Mouse (Mus musculus): ENCODE data around the gene Mef2c.

DNA sequence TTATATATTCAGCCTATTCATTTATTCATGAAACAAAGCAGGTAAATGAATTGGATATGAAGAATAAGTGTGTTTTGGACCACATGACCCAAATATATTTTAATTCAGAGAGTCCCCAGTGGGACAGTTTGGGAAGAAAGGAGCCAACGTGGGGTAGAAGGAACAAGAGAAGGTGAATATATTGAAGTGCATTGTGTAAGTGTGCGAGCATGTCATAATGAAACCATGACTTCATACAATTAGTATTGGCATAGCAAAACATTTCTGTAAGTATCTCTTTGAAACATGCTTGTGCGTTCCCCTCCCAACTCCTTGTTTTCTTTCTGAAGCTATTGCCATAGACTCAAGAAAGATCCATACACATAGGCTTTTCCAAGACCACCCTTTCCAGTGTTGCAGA lies 147.0 kb downstream of the Mef2c start:
- TF ChIP-seq CTCF (IDR thresholded peaks at IDR 0.05; ENCODE audit: insufficient read depth, low read length) (no peak), POLR2A (IDR thresholded peaks at IDR 0.05; ENCODE audit: borderline replicate concordance, extremely low read depth, low read depth, low read length) (no peak)
